Mouse (Mus musculus): ENCODE results near the gene Tmem72.

DNA sequence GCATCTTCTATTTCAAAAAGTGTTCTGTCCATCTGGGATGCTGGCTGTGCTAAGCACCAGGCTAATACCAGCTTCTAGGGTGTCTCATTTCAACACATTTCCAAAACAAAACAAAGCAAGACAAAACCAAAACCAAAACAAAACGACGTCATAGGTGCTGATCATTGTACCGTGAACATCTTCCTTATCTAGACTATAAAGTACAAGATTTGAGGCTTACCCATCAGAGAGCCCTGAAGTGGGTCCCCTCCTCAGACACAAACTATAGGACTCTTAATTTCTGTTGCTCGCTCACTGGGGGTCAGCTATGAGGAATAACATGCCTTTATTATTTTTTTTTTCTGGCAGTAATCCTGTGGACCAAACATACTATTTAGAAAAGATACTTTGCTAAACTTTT is 23.1 kb downstream of the Tmem72 start:
- TF ChIP-seq GATA1 (IDR thresholded peaks at IDR 0.05; ENCODE audit: borderline replicate concordance, low read length) (no peak), CTCF (IDR thresholded peaks at IDR 0.05; ENCODE audit: low read depth, low read length) (no peak), TAL1 (conservative IDR thresholded peaks at IDR 0.05; ENCODE audit: low read depth, low read length) (no peak), POLR2AphosphoS5 (IDR thresholded peaks at IDR 0.05; ENCODE audit: insufficient replicate concordance, low read depth, low read length) (no peak), GATA2 (IDR thresholded peaks at IDR 0.05; ENCODE audit: borderline replicate concordance, low read depth, low read length) (no peak)

Measured in G1E (cell line).